ENCODE assay signal across 9 mouse cellular contexts in genomic region chr7:92903360-92904038, GRCm38 (mm10). TPM values are rescaled to one million over a fixed set of nuclear protein-coding genes. Genes with fewer than 3 reads are reported as not detected.
DNase-seq lines count a peak whose midpoint lies in the region; ATAC-seq and TF ChIP-seq lines count a peak whose summit lies in the region.
"Had no signal": no experiment of that assay in that cellular context is flagged by ENCODE, and none has a peak within 500 bp of the region (broad histone marks: within the 10 kb centered on the region; RNA-seq: fewer than 3 reads in every experiment).

No protein-coding gene starts in this region.

- H3K4me3 ChIP-seq in heart, embryonic 15.5 days: no peak overlapping the region
- no peak overlapping the region for H3K4me3 ChIP-seq in liver, embryonic 13.5 days (replicated peaks)
- no peak overlapping the region for H3K4me3 ChIP-seq in stomach, embryonic 16.5 days (replicated peaks; ENCODE audit: low read length)
- H3K4me3 ChIP-seq: erythroblast, embryonic 14.5 days had no signal

- no peak overlapping the region for H3K27ac ChIP-seq in heart, embryonic 15.5 days
- no peak overlapping the region for H3K27ac ChIP-seq in liver, embryonic 13.5 days
- H3K27ac ChIP-seq in stomach, embryonic 16.5 days (ENCODE audit: low read length): no peak overlapping the region

- no peaks in the 10 kb centered on the region for H3K27me3 ChIP-seq in heart, embryonic 15.5 days
- H3K27me3 ChIP-seq in liver, embryonic 13.5 days: no peaks in the 10 kb centered on the region
- H3K27me3 ChIP-seq in stomach, embryonic 16.5 days (ENCODE audit: control insufficient read depth, insufficient read depth, low read length): no peaks in the 10 kb centered on the region

- no peaks in the 10 kb centered on the region for H3K36me3 ChIP-seq in heart, embryonic 15.5 days
- H3K36me3 ChIP-seq in liver, embryonic 13.5 days: 0 out of 2 replicates have a peak, but pooled peaks cover 5% of the 10 kb centered on the region
- no peaks in the 10 kb centered on the region for H3K36me3 ChIP-seq in stomach, embryonic 16.5 days (ENCODE audit: control insufficient read depth, insufficient read depth, low read length)

- peak; percentile 82 for TF ChIP-seq CTCF in brain, embryonic 14.5 days (IDR thresholded peaks at IDR 0.05; ENCODE audit: borderline replicate concordance, extremely low read depth, insufficient read depth, insufficient read length)

- H3K4me2 ChIP-seq in heart, embryonic 15.5 days: no peak overlapping the region
- no peak overlapping the region for H3K4me2 ChIP-seq in liver, embryonic 13.5 days
- H3K4me2 ChIP-seq in stomach, embryonic 16.5 days (ENCODE audit: low read depth, low read length): no peak overlapping the region

- no peak for TF ChIP-seq POLR2A in brain, embryonic 14.5 days (IDR thresholded peaks at IDR 0.05; ENCODE audit: borderline replicate concordance, extremely low read depth, insufficient read depth, insufficient read length, poor library complexity, severe bottlenecking)

- no peaks in the 10 kb centered on the region for H3K9me3 ChIP-seq in heart, embryonic 15.5 days (replicated peaks)
- no peaks in the 10 kb centered on the region for H3K9me3 ChIP-seq in liver, embryonic 13.5 days (replicated peaks)
- no peaks in the 10 kb centered on the region for H3K9me3 ChIP-seq in stomach, embryonic 16.5 days (replicated peaks; ENCODE audit: control insufficient read depth, low read length)

- 33% methylated on average over 7 of the region's 7 CpGs for WGBS in heart, embryonic 15.5 days
- 32% methylated on average over 7 of the region's 7 CpGs for WGBS in liver, embryonic 13.5 days (ENCODE audit: insufficient replicate concordance)
- 50% methylated on average over 7 of the region's 7 CpGs for WGBS in stomach, embryonic 16.5 days

- DNase-seq in brain, embryonic 14.5 days (ENCODE audit: low read depth): peak; percentile 82
- DNase-seq in fibroblast of lung, adult 2 months (ENCODE audit: low read depth): peak; percentile 18
- DNase-seq in kidney, postnatal 10 days: peak; percentile 80
- DNase-seq in liver, embryonic 13.5 days: peak; percentile 70
- DNase-seq in neural tube, embryonic 10.5 days (ENCODE audit: extremely low spot score, low spot score): peak; percentile 75

- no peak overlapping the region for H3K9ac ChIP-seq in heart, embryonic 15.5 days
- H3K9ac ChIP-seq in liver, embryonic 13.5 days: no peak overlapping the region
- H3K9ac ChIP-seq in stomach, embryonic 16.5 days (ENCODE audit: low read length): no peak overlapping the region

- no peaks in the 10 kb centered on the region for H3K4me1 ChIP-seq in heart, embryonic 15.5 days (replicated peaks)
- peaks cover 14% of the 10 kb centered on the region for H3K4me1 ChIP-seq in liver, embryonic 13.5 days (replicated peaks)
- no peaks in the 10 kb centered on the region for H3K4me1 ChIP-seq in stomach, embryonic 16.5 days (ENCODE audit: control insufficient read depth, insufficient read depth, low read length)

- peak; percentile 99 for ATAC-seq in CD4-positive, CD25-positive, alpha-beta regulatory T cell, adult 4 months
- peak; percentile 83; the same call in 1 of the 2 replicates for ATAC-seq in heart, embryonic 15.5 days (replicated peaks; ENCODE audit: insufficient number of reproducible peaks, insufficient read depth, low FRiP score, low read depth)
- ATAC-seq in liver, embryonic 13.5 days (ENCODE audit: low read depth): peak; percentile 97
- ATAC-seq in stomach, embryonic 16.5 days (ENCODE audit: insufficient read depth, low FRiP score): peak; percentile 87; the same call in 1 of the 2 replicates

RNA-seq across cellular contexts. Expression of gene Prcp, which starts 29.2 kb away (rescaled TPM):
- polyA plus RNA-seq in CD4-positive, CD25-positive, alpha-beta regulatory T cell, adult 4 months (2017; shearing (Covaris generic)): 10 to 100 TPM; 29.3 to 31.2 TPM
- polyA plus RNA-seq in brain, embryonic 14.5 days (2012; rRNA removed): 14.4 and 20.3 TPM in 2 replicates
- polyA plus RNA-seq in heart, embryonic 15.5 days (2015; fragmentation: Nextera tagmentation; extraction: Ambion mirVana): 19.1 and 22.0 TPM in 2 replicates
- 16.5 and 18.3 TPM in 2 replicates for polyA plus RNA-seq in liver, embryonic 13.5 days (2015; fragmentation: Nextera tagmentation; extraction: Ambion mirVana)
- polyA plus RNA-seq in stomach, embryonic 16.5 days (2015; fragmentation: Nextera tagmentation; extraction: Ambion mirVana): 24.3 and 24.7 TPM in 2 replicates

RNA-seq across cellular contexts. Expression of gene Ddias, which starts 29.5 kb away (rescaled TPM):
- 1 to 10 TPM; 2.9 to 4.7 TPM for polyA plus RNA-seq in CD4-positive, CD25-positive, alpha-beta regulatory T cell, adult 4 months (2017; shearing (Covaris generic))
- polyA plus RNA-seq in brain, embryonic 14.5 days (2012; rRNA removed): 2.6 and 3.5 TPM in 2 replicates
- 8.2 and 9.0 TPM in 2 replicates for polyA plus RNA-seq in heart, embryonic 15.5 days (2015; fragmentation: Nextera tagmentation; extraction: Ambion mirVana)
- polyA plus RNA-seq in liver, embryonic 13.5 days (2015; fragmentation: Nextera tagmentation; extraction: Ambion mirVana): 10.6 and 15.1 TPM in 2 replicates
- 9.2 and 10.6 TPM in 2 replicates for polyA plus RNA-seq in stomach, embryonic 16.5 days (2015; fragmentation: Nextera tagmentation; extraction: Ambion mirVana)

Comparison
In these comparisons a context has a peak if more than half of its experiments do, and no peak if none do; other contexts are left out.
1. DNase-seq: peak in every context shown above with its lines; median percentile 82 in brain, embryonic 14.5 days; 80 in kidney, postnatal 10 days; 75 in neural tube, embryonic 10.5 days; 70 in liver, embryonic 13.5 days; 18 in fibroblast of lung, adult 2 months.